Mouse (Mus musculus) gastrocnemius, postnatal 25 days (tissue): ENCODE data around the gene Flrt3. TPM values are rescaled to one million over a fixed set of nuclear protein-coding genes. Genes with fewer than 3 reads are reported as not detected.

Experiments
- DNase-seq: peaks from one replicate; pipeline ENCODE4 v3.0.0; 2022
- long read RNA-seq, 2 experiments: library from polyadenylated mRNA; stranded (forward); transcript quantifications; one replicate each; pipeline ENCODE4 v2.0.0; 2021
- total RNA-seq, 2 experiments: library from RNA; stranded (reverse); gene quantifications; 1 replicate in 1 of 2; 2 replicates in 1 of 2; pipeline ENCODE4 v1.2.3; 2021

Gene Flrt3
- under 1 TPM; 0.36 to 0.51 TPM for total RNA-seq
- long read RNA-seq, experiment 1: 0 reads
- long read RNA-seq, experiment 2: 0 reads

DNA sequence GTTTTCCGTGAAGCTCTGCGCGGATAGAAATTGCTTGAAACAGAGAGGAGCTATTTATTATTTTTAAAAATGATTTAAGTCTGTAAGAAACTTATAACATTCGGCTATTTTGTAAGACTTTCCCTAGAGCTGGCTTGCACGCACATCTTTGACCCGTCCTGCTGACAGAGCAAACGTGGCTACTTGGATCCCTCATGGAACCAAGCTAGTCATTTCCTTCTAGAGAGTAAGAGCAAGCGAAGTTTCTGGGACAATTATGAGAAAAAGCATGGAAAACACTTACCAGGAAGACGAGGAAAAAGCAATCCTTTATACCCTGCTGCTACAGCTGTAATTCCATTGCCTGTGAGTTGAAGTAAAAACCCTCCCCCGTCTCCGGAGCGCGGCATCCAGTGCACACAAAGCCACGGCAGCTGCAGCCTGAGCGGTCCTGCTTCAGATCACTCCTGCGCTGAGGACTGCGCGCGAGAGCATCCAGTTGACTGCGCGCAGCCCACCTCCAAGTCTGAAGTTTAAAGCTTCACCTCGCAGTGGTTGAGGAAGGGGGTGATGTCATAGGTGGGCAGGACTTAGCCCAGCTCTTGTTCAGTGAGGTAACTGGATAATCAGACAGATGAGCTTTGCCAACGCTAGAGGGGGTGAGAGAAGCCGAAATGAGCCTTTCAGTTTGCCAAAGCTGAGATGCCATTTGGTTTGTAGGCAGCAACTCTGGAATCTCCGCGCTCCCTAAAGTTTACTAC, at the start of gene Flrt3:
Gene Flrt3, minus strand, starts transcription at position 507 of the 740 bp plus-strand sequence.
- peak; percentile 75 for DNase-seq

DNA sequence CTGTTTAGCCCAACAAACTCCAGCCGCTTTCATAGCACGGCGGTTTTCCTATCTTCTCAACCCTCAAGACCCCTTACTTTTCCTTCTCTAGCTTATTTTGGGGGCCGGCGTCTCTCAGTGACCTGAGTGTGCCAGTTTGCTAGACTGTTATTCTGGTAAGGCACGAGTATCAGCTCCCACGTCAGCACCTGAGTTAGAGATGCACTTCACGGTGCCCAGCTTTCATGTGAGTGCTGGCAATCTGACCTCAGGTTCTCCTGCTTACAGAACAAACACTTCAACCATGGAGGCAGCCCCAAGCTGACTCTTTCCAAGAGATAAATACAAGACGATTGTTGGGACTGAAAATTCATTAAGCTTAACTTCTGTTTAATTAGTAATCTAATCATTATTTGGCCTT, 46.1 kb upstream of the Flrt3 start:
- no peak for DNase-seq

DNA sequence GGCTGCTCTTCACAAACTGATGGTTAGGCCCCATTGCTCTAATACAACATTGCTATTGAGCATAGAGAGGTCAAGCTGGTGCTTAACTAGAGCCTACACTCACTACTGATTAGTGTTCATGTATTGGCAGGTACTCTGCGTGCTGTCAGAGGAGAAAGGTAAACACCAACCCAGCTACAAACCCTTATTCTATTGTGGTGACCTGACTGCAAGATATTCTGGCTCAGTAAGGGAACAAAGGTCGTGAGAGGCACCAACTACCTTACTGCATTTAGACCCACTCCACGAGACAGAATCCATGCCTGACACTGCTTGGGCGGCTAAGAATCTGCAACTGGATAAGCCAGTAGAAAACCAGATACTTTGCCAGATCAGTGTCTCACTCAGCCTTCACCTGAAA, 44.6 kb upstream of the Flrt3 start:
- DNase-seq: no peak

DNA sequence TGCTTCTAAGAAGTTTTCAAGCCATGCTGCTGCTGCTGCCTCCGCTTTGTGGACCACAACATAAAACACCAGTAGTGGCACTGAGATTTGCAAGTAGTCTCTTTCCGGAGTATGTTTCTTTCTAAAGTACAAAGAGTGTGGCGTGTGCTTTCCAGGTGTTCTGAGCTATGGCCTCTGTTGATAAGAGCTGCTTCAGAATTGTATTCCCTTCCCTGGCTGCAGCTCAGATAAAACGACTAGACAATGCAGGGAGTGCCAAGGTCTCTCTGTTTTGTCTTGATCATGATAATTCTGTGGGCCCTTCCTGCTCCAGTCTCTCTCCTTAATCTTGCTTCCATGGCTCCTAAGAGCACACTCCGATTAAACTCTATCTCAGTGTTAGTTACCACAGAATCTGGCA, 36.3 kb upstream of the Flrt3 start:
- no peak for DNase-seq

DNA sequence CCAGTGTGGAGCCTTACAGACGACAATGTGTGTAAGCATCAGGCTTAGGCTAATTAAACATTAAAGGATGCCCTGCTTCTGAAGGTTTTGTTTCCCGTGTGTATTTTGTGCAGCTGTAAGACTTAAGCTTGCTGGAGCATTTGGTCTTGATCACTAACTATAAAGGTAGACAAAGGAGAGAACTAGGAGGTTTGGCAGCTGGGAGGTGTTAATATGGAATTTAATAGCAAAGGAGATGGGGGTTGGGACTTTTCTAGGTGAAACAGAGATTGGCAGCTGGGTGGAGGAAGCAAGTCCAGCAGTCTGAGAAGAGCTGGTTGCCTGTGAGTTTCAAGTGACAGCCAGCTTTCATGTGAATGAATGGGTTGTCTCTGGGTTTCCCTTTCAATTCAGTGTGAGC, 34.0 kb upstream of the Flrt3 start:
- no peak for DNase-seq

DNA sequence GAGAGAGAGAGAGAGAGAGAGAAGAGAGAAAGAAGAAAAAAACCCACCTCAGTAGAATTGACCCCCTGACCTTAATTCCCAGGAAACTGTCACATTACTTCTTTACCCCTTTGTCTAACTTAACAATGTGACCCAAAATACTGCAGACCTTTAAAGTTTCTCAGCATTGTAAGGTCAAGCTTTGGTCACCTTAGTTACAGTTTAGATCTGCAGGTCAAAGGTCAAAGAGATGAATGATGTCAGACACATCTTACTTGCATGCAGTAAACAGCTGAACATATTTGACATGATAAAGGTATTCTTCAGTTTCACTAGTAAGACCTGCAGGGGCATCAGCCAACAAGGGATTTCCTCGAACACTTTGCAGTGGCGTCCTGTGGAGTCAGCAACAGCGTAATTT, 32.9 kb upstream of the Flrt3 start:
- no peak for DNase-seq

DNA sequence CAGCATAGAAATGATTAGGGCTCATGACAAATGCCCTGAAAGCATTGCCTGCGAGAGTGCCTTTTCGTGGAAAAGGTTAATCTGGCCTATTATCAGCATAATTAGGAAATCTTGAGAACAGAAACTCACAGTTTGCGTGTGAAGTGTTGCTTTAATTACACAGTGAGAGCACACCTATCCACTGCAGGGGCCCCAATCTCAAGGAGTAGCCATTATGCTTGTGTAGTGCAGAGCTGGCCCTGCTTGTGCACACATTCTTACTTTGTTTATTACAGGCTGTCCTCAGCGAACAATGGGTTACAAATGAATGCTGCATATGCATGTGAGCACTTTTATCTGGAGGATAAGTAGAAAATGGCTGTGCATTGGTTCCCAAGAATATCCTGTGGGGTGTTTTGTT, 32.1 kb upstream of the Flrt3 start:
- no peak for DNase-seq

DNA sequence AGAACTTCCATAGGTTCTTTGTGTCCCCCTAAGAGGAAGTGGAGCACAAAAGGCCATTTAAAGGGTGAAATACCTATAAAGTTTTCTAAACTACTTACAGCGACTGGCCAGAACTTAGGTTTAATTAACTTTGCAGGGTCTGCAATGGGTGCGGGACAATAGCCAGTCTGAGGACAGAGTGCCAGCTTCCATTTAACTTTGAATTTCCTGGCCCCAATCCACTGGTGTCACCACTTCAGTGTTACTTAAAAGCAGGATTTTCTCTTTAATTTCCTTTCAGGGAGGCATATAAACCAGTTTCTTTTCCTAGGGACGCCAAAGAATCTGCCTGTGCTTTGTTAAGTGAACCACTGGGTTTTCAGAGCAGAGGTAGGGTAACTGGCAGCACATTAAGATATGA, 27.3 kb upstream of the Flrt3 start:
- DNase-seq: no peak

DNA sequence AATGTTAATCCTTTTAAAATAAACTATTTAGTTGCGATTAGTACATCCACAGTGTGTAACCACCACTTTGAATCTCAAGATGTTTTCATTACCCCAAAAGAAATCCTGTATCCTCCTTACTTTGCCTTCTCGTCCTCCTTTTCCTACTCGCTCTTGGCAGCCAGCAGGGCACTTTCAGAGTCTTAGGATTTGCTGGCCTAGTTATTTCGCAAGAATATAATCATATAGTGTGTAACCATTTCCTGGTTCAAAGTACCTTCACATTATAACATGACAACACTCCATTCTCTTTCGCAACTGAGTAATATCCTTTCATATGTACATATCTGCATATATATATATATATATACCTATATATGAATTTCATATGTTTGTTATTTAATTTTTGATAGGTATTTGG, 22.6 kb upstream of the Flrt3 start:
- no peak for DNase-seq

DNA sequence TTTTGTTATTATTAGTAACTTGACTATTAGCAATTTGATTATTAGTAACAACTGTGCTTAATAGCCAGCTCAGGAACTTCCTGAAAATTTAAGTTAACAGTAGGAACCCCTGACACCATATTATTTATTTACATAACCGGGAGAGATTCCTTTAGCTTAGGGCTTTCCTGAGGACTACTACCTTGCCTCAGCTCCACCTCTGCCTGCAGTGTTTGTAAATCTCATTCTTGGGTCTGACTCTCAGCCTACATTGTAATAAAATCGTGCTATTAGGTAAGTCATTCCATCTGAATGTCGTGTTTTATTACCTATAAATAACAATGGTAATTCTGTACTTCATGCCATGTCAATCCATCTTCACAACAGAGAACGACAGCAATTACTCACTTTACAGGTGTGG, 21.2 kb upstream of the Flrt3 start:
- DNase-seq: no peak

DNA sequence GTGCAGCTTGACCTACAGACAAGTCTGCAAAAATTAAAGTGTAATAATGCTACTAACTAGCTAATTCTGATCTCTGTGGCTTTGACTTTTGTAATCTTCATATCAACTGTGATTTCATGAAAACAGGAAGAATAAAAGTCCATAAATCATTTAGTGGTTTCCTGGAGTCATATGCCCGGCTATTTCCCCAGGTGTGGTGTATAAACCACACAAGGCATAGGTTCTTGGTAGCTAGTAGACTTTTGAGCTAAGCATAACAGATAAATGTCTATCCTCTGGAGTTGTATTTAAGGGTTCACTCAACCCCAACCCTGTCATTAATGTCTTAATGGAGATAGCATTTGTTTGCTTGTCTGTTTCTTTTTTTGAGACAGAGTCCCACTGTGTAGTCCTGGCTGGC, 20.1 kb upstream of the Flrt3 start:
- no peak for DNase-seq

DNA sequence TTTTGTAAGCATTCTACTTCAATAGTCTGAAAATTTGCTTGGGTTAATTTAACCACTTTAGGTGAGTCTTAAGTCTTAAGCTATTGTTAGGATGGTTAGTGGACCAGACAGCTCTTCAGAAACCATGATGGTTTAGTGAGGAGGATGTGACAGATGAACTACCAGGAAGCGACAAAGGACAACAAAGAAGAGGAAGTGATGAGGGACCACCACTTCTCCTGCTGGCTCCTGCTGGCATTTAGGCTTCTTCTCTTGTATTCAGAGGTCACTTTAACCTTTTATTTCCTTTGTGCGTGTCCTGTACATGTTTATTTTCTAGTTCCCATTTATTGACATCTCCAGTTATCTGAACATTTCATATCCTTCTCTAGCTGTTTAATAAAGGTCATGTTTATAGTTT, 19.6 kb upstream of the Flrt3 start:
- DNase-seq: no peak

DNA sequence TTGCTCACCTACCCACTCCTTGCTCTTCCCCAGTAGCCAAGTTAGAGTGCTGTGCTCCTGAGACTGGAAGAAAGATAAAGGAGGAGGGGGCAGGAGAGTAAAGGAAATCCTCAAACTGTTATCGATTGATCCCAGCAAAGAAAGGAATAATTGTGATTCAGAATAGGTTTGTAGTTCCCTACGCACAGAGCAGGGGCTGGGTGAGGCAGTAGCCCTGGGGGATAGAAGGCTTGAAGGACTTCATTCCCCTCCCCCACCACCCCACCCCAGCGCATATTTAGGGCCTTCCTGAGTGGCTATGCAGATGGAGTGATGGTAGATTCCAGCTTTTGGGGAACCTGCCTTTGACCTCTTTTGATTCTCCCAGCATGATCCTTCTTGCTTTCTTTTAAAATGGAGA, 5.5 kb upstream of the Flrt3 start:
- DNase-seq: no peak

DNA sequence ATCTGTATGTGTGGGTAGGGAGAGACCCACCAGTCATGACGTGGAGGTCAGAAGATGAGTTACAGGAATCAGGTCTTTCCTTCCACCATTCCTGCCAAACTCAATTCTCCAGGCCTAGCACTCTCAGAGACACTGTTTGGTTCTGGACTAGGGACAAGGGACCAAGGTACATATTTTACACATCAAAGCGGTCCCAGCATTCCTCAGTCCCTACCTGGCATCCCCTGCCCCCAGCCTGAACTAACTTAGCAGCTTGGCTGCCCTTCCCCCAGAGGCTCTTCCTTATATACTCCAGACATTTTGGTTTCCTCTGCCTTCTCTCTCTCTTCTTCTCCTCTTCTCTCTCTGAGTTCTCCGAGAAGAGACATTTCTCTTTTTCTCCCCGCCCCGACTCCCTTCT, 2.2 kb upstream of the Flrt3 start:
- DNase-seq: no peak

DNA sequence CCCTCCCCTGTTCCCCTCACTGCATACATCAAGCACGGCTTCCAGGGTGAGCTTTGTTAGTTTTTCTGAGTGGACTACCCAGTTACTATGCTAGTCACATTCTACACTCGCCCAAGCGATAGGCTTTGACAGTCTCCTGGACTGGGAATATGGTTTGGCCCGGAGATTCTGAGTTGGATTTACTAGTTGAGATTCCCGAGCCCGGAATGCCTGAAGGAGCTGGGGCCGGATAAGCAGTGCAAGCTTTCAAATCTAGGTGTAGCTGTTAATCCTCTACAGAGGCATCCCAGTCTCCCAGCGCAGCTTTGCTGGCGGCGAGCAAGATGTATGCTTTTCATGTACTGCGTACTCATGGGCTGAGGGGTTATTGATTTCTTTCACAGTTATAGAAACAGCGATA, 812 bp downstream of the Flrt3 start:
- DNase-seq: no peak

DNA sequence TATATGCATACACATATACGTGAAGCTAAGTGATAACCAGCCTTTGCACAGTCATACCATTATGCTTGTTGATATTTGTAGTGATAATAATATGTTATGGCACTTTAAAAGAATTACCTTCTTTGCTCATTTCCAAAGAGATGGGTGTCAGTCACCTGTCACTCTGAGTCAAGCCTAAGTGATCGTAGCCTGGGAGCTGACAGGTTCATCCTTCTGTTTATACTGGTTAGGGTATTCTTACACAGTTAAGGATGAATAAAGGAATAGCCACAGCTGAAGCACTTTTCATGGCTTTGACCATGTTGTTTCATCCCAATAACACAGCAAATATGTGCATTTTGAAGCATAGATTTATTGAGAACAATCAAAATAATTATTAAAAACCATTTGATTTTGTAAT, 1.5 kb downstream of the Flrt3 start:
- no peak for DNase-seq

DNA sequence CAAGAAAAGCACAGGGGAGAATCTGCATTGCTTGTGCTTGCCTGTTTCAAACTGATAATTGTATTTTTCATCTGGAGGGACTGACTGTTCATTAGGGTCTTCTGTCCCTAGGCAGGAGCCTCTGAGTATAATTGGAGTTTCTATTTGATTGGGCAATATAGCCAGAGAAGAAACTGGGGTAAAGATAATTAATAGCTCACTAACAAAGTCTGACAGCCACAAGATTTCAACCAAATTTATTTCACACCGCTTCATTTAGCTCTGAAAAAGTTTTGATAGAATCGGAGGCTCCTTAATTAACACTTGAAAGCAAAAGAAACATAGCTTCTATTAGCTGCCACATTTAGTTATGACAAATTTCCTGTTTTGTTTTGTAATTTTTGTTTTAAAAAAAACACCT, 2.2 kb downstream of the Flrt3 start:
- no peak for DNase-seq

DNA sequence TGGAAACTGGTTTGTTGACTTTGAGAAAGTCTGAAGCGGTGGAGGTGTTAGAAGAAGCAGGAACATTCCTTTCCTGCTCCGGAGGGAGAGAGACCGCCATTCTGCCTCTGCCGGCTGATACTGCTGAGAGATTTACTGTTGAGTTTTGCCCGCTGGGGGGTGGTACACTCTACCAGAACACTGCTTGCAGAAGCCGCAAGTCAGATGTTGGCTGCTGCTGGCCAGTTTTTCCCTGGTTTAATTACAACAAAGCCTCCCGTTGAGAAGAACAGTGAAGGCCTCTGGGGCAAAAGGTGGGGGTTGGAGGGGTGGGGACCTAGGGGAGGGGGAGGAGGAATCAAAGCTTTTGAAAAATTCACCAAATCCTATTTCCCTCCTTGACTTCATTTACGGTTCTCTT, 3.0 kb downstream of the Flrt3 start:
- peak; percentile 17 for DNase-seq

DNA sequence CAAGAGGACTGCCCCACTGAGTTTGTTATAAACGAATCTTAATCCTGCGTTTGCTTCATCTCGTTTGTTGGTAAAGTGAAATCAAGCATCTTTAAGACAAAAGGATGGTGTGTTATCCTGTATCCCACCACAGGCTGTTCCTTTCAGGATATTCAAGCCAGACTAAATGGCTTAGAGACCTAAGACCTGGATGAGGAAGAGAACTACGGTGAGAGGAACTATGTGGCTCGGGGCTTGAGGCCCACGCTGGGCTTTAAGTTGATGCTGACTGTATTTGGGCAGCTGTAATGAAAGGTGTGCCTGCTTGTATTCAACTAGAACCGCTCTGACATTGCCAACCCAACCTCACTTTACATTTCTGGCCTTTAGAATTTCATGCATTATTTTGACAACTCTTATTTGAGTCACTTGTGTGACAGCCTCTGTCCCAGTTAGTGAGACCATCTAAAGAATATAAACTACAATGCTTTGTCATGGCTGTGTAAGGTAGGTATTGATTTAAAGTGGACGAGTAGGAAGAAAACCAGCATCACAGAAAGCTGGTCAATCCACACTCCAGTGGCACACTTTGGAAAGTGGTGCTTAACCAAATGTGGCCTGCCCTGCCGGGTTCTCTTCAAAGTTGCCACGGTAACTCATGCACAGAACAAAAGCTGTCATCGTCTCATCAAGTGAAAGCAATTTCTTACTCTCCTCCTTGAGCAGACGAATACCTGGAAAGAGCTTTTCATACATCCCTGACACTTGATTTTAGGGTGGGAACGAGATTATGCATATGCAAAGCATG, 3.8 kb downstream of the Flrt3 start:
- no peak for DNase-seq

DNA sequence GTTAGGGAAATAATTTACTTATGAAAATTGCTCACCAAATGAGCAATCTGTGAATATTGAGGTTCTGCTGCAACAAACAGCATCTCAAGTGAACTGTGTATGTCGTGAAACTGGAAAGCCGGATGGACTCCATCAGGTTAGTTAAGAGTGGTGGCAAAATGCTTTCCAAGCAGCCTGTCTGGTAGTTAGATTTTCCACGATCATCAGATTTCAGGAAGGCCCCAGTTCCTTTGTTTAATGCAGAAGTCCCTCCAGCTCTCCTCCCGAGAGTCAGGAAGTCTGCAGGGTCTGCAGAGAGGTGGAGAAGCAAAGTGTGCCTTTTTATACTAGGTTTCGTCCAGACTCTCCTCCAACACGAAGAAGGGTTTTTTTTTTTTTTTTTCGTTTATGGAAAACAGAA, 4.4 kb downstream of the Flrt3 start:
- no peak for DNase-seq

DNA sequence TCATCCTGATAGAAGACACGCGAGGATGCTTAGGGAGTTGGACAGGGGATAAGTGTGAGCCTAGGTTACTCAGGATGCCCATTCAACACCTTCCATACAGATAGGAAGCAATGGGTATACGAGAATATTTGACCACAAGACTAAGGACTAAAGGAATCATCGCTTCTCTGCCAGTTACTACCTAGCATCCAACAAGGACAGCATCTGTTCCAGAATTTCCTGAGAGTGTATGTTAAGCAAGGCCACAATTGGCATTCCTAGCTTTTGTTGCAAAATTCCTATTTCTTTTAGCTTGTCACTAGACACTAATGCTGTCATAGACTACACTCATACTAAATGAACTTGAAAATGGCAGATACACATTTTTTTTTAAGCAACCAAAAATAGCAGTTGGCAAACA, 6.9 kb downstream of the Flrt3 start:
- no peak for DNase-seq

DNA sequence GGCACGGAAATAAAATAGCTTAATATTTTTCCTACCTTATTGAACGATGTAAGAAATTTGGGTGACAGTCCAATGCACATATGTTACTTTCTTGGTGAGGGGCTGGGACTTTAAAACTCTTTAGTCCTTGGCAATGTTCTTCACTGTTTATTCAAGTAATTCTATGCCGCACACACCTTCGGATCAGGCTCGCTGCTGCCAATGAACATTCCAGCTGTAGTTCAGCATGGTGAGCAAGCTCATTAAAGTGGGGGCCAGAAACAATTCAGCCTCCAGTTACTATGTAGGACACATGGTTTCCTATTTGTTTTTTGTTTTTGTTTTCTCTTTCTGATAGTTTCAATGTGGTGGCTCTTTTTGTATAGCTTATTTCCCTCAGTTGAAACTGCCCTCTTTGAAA, 8.6 kb downstream of the Flrt3 start:
- no peak for DNase-seq

DNA sequence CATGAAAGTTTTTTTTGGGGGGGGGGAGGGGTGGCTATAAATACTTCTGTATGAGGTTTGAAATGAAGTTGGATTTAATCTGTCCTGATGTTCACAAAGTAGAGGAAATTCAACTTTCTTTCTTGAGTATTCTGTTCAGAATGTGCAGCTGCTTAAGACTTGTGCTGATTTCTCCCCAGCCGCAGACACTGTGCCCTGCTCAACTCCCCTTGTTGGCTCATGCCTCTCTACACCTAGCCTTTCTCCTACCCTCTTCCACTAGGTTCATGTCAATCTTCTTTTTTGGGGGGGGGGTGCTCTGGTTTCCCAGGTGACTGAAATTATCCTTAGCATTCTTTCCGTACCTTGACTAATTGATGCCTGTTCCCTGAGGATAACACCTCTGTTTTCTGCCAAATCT, 17.3 kb downstream of the Flrt3 start:
- no peak for DNase-seq

DNA sequence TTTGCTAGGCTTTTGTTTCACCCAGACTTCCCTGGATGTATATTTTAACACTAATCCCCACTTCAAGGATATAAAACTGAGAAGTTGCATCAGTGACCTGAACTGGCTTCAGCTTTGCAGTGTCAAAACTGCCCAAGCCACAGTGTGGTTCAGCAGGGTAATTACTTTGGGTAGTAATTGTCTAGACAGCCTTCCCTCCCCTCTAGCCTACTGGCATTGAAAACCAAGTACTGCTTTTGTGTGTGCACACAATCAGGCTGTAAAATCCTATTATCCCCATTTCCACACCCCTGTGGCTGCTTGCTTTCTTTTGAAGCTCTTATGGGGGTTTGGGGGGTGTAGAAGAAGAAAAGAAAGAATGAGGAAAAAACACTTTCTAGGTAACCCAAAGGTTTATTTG, 17.8 kb downstream of the Flrt3 start:
- no peak for DNase-seq
